Mouse (Mus musculus): ENCODE measurements around the gene Tspan14. TPM values are rescaled to one million over a fixed set of nuclear protein-coding genes. Genes with fewer than 3 reads are reported as not detected.

Tspan14 gene
- total RNA-seq, 4 experiments from 2014 or later, result 37.0 to 49.9 (median 44.1) TPM

GRCm38 (mm10) chr14:40979002-40979401 is 12.4 kb upstream of the Tspan14 start:
- DNase-seq (ENCODE audit: low spot score in 2 of 2), result no peak

- DNase-seq (ENCODE audit: low spot score in 2 of 2), result peak in 1 of 2 experiments; percentile 60
Observed at GRCm38 (mm10) chr14:40975127-40975721, 8.6 kb upstream of the Tspan14 start.

- no peak for DNase-seq (ENCODE audit: low spot score in 2 of 2)
Observed at GRCm38 (mm10) chr14:40968051-40968450, 1.4 kb upstream of the Tspan14 start.

GRCm38 (mm10) chr14:40967598-40967900 is 942 bp upstream of the Tspan14 start:
- DNase-seq (ENCODE audit: low spot score in 2 of 2), result no peak

GRCm38 (mm10) chr14:40966862-40967597 is 423 bp upstream of the Tspan14 start:
- DNase-seq (ENCODE audit: low spot score in 2 of 2), result peak; percentile 83 to 96

GRCm38 (mm10) chr14:40965507-40966356 is 875 bp downstream of the Tspan14 start:
- no peak for DNase-seq (ENCODE audit: low spot score in 2 of 2)

- DNase-seq (ENCODE audit: low spot score in 2 of 2), result no peak
Observed at GRCm38 (mm10) chr14:40964881-40965280, 1.7 kb downstream of the Tspan14 start.

- no peak for DNase-seq (ENCODE audit: low spot score in 2 of 2)
Observed at GRCm38 (mm10) chr14:40964214-40964610, 2.4 kb downstream of the Tspan14 start.

- no peak for DNase-seq (ENCODE audit: low spot score in 2 of 2)
Observed at GRCm38 (mm10) chr14:40963501-40964213, 3.0 kb downstream of the Tspan14 start.

- DNase-seq (ENCODE audit: low spot score in 2 of 2), result no peak
Observed at GRCm38 (mm10) chr14:40962365-40963290, 4.0 kb downstream of the Tspan14 start.

- no peak for DNase-seq (ENCODE audit: low spot score in 2 of 2)
Observed at GRCm38 (mm10) chr14:40960237-40960636, 6.4 kb downstream of the Tspan14 start.

- DNase-seq (ENCODE audit: low spot score in 2 of 2), result no peak
Observed at GRCm38 (mm10) chr14:40959586-40959985, 7.0 kb downstream of the Tspan14 start.

- DNase-seq (ENCODE audit: low spot score in 2 of 2), result no peak
Observed at GRCm38 (mm10) chr14:40958986-40959381, 7.6 kb downstream of the Tspan14 start.

GRCm38 (mm10) chr14:40958083-40958985 is 8.3 kb downstream of the Tspan14 start:
- DNase-seq (ENCODE audit: low spot score in 2 of 2), result peak in 1 of 2 experiments; percentile 58

GRCm38 (mm10) chr14:40957607-40958006 is 9.0 kb downstream of the Tspan14 start:
- no peak for DNase-seq (ENCODE audit: low spot score in 2 of 2)

- DNase-seq (ENCODE audit: low spot score in 2 of 2), result peak in 1 of 2 experiments; percentile 86
Observed at GRCm38 (mm10) chr14:40956252-40957146, 10.1 kb downstream of the Tspan14 start.

GRCm38 (mm10) chr14:40955596-40956251 is 10.9 kb downstream of the Tspan14 start:
- DNase-seq (ENCODE audit: low spot score in 2 of 2), result peak; percentile 73 to 94

GRCm38 (mm10) chr14:40955146-40955545 is 11.5 kb downstream of the Tspan14 start:
- DNase-seq (ENCODE audit: low spot score in 2 of 2), result no peak

All from left cerebral cortex, adult 8-10 months (tissue).